Mouse (Mus musculus) telencephalon, adult 2 months (tissue): Measurements from ENCODE around the gene Pdp2.

Experiments
- DNase-seq: peaks from one replicate; pipeline ENCODE4 v3.0.0-alpha.2; 2011; ENCODE audit warnings: low read depth, low spot score

Gene Pdp2

DNA sequence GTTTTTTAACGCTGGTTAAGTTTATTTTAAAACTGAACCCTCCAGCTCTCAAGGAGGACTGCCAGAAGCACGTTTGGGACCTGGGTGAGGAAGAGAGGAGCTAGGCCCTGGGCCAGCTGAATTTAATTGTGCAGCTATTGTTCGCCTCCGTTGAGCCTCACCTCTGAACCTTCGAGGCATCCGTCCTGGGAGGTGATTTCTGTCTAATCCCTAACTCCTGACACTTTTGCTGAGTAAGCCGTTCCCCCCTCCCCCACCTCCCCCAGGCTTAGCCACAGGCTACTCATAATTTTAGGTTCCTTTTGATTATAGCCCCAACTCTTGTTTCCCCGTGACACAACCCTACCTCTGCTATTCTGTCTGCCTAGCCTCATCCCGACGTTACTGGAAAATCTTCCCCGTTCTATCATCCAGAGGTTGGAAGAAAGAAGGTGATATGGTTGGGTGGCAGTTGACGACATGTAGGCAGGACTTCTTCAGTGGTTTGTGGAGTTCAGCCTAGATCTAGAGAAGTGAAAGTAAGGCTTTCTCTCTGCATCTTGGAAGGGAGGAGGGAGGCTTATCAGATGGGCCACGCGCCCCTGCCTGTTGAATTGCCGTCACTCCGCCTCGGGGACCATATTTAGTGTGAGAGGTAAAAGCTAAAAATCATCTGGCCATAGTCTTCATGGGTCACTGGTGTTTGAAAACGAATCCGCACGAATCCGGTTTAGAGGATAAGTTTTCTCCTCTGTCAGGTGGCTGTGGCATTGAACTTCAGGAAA is 4.7 kb downstream of the Pdp2 start:
- DNase-seq: no peak

DNA sequence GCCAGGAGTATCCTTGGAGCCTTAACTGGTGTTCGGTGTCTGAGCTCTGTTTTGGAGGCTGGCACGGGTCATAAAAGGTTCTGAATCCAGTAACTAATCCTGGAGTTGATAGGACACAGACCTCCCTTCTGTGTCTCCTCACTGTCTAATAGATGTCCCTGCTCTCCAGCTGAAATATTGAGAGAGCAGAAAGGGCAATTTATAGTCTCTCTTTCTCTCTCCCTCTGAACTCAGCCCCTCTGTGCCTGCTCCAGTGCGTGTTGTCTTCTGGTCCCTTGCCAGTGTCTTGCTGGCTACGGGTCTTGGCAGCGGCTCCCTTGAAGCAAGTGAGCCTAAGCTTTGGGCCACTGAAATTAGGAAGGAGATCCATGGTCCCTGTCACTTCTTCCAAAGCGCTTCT is 6.4 kb downstream of the Pdp2 start:
- DNase-seq: no peak

DNA sequence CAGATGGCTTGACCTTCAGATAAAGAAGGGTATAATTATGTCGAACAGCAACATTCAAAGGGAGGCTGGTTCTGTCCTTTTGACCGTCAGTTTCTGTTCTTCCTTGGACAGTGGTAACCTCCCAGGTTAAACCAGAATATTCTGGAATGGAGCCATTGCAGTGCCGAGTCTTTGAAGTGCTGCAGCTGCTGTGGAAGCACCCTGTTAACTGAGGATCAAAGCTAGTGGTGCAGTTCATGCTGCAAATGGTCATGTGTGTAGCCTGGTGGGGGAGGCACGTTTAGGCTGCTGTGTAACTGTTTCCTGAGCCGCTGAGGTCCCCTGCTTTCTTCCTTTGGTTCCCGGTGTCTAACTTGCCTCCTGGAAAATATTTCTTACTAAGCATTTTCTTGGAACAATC is 7.2 kb downstream of the Pdp2 start:
- DNase-seq: no peak

DNA sequence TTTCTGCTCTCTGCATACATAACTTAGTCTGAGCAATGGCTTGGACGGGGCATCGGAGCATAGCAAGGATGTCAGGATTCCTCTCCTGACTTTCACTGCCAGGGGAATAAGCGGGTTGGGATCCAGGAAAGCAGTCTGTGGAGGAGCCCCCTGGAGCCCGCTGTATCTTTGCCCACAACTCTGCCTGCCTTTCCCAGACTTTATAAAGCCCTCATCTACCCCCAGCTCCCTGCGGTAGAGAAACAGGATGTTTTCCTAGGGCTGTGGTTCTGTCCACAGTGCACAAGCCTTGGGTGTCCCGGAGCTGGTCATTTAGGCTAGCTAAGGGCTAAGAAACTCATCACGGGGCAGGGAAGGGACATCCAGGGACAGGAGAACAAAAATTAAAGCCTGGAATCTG is 10.1 kb downstream of the Pdp2 start:
- DNase-seq: no peak

DNA sequence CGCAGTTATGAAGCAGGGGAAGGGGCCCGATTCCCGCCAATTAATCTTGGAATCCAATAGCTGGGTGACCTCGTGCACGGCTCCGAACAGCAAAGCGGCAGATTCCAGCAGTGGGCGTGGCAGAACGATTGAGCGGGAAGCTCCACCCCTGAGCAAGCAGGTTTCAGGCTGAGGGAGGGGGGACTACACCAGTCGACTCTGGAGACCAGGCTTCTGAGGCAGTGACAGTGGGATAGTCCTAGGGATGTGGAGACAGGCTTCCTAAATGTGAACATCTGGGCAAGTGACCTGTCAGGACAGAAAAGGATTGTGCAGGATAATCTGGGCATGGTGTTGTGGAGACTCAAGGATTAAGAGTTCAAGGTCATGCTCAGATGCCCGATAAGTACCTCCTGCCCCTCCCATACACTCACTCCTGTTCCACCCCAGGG is 10.7 kb downstream of the Pdp2 start:
- DNase-seq: no peak

DNA sequence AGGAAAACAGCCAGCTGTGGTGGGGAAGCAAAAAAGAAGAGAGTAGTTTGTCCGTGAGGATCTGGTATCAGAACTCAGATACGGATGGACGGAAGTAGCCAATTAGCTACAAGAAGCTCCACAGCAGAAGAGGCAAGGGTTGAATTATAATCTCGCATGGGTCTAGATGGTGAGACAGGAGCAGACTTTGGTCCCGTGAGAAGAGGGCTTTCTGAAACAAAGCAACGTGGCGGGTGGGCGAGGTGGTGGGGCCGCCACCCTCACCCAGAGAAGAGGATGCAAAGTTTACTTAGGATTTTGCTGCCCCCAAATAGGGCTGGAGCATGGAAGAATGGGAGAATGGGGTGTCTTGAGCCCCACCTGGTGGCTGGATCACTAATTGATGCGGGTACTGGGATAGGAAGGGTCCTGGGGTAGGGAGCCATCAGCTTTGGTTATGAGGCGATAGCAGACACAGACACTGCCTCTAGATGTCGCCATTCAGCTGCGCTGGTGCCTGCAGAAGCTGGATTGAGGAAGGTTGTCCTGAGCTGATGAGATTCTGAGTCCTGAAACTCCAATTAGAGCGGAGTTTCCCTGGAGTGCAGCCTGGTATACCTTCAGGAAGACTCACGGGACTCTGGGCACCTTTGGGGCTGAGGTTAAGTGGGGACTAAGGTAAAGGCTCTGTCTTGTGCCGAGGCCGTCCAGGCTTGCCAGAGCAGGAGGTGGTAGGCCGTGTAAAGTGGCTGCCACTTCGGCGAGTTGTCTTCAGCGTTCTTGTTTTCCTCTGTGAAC is 11.4 kb downstream of the Pdp2 start:
- peak; percentile 63 for DNase-seq

DNA sequence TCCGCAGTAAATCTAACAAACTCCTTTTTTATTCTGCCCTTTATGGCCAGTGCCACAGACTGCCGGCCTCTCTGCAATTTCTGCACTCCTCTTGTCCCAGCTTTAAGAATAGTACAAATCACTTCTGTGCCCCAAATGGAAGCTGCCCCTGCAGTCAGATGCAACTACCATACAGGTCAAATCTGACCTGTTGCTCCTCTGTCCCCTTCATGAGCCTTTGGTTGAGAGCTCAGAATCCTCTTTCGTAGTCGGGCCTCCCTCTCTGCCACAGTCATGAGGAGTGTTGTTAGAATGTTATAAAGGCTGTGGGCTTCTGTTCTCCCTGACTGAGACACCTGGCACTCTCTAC is 12.0 kb downstream of the Pdp2 start:
- no peak for DNase-seq

DNA sequence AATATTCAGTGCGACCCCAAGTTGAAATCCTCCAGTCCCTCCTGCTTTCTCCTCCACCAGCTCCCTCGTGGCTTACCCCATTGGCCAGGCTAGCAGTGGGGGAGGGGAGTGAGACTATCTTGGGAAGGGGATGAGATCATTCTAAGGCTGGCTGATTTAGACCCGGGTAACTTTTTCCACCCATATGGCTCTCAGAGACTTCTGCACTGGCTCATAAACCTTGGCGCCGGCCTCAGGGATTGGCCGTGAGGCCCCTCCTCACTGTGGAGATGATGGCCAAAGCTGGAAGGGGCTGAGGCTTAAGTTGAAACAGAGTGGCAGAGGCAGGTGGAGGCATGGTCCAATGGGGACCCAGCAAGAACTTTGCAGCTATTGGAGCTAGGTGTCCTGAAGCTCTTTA is 15.1 kb downstream of the Pdp2 start:
- DNase-seq: no peak

DNA sequence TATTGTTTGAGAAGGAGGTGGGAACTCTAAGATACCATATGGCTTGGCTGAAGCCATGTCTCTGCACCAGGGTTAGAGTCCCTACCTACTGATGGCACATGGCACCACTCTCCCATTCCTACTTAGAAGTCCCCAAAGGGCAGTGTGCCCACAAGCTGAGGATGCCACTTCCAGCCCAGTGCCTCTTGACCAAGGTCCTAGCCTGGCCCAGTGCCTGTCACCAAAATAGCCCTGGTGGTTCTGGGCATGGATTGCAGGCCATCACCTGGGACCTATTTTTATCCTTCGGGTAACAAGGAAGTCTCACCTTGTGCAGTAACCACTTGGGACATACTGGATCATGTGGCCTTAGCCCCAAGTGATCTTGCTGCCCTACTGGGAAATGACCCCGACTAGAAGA is 16.7 kb downstream of the Pdp2 start:
- DNase-seq: no peak

DNA sequence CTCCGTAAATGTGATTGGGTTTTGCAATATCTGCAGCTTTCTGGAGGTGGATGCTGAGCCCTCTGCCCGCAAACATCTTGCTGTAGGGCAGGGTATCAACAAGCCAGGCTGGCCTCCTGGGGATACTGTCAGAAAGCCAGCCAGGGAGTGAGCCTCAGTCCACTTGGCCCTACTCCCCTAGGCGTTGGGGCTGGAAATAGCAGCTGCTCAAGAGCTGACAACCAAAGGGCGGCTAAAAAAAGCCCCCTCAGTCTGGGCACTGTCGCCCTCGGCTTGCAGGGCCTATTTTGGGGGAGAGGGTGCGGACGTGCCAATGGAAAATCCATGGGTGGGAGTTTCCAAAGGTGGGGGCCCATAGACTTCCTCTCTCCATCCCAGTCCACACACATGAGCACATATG is 18.0 kb downstream of the Pdp2 start:
- no peak for DNase-seq

DNA sequence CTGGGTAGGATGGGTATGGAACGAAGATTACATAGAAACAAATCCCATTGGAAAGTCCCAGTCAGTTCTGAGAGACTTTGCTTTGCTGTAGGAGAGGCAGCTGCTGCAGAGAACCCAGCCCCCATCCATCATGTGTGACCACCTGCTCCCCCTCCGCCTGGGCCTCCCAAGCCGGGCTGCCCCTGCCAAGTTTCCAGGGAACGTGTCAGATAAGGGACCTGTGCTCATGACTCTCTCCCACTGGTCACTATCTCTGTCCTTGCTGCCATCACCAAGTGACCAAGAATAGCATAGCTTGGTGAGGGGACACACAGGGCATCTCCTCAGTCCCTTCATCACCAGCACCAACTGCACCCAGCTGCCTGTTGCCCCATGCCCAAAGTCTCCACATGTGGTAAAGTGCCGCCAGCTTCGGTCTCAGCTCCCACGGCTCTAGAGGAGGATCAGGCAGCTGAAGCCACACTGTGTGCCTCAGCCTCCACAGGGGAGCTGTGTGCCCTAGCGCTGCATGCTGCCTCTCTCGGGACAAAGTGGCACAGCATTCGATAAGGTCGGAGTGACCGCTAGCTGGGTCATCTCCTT is 19.0 kb downstream of the Pdp2 start:
- DNase-seq: no peak

DNA sequence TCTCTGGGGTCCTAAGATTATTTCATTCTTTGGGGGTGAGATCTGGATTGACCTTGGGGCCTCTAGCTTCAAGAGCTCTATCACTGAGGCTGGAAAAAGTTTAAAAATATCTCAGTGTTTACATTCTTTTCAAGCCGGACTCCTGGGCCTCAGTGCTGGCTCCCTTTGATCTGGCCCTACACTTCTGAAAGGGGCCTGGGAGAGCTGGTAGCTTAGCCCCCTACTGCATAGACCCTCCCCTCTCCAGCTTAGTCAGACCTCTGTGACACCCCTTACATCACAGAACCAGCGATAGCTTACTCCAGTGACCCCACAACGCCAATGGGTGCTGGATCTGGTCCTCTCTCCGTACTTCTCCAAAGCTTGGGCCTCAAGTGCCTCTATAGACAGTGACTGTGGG is 20.4 kb downstream of the Pdp2 start:
- DNase-seq: no peak

DNA sequence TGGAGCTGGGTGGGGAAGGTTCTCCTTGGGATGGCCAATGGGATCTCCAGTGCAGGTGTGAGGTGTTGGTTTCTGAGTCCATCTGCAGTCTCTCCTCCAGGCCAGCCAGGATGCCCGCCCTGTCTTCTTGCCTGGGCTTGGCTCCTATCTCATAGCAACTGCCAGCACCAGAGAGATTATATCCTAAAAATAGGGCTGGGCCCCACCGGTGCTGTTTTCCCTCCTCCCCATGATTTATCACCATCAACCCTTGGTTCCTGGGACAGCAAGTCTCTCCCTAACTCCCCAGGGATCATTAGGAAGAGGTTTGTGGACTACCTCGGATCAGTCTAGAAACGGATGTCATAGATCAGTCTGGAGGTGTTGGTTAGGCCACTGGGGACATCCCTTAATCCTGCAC is 21.9 kb downstream of the Pdp2 start:
- no peak for DNase-seq

DNA sequence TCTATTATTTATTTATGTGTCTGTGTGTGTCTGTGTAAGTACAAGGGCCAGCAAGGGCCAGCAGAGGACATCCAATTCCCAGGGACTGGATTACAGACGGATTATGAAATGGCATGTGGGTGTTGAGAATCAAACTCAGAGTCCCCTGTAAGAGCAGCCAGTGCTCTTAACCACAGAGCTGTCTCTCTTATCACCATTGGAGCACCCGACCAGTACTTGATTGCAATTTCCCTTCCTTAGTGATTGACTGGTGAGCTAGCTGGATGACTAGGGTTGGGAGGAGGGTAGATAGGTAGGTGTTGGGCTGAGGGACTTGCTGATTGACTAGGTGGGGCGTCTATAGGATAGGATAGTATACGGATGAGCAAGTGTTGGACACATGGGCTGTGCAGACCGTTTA is 29.5 kb downstream of the Pdp2 start:
- DNase-seq: no peak

DNA sequence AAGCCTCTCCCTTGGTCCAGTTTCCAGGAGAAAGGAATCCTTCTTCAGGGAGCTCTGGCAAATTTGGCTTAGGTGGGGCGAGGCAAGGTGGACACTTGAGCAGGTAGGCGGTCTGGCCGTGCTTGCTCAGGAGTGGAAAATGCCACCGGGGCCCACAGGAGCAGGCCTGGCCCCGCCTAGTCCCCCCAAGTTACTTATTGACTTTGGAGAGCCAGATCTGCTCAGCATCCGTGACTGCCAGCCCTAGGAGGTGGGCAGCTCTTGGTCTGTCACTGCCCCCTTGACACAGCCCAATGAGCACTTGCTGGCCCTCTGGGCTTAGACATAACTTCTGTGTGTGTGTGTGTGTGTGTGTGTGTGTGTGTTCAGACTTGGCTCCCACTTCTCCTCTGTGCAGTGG is 32.9 kb downstream of the Pdp2 start, which contains the start of gene Cdh16:
Gene Cdh16 (minus strand): TSS at position 236 of the 400 bp plus-strand sequence.
- DNase-seq: no peak

DNA sequence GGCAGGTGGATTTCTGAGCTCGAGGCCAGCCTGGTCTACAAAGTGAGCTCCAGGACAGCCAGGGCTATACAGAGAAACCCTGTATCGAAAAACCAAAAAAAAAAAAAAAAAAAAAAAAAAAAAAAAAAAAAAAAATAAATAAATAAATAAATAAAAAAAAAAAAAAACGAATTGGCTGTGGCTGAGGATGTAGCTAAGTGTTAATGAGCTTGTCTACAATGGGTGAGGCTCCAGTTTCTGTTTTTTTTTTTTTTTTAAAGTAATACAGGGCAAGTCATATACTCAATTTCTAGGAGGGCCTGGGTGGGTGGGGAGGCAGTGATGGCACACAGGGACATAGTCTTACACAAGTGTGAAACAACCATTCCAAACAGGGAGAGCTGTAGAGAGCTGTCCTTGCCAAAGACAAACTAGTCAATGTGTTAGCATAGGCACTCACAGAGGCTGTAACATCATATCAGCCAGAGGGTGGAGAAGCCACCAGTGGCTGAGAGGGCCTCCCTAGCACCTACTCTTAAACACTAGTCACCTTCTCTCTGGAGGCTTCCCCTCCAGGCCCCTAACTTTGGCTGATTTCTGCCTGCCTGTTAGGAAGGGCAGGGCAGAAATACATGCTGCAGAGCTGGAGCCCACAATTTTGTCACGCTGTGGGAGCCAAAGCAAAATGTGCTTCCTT is 36.0 kb downstream of the Pdp2 start:
- no peak for DNase-seq

DNA sequence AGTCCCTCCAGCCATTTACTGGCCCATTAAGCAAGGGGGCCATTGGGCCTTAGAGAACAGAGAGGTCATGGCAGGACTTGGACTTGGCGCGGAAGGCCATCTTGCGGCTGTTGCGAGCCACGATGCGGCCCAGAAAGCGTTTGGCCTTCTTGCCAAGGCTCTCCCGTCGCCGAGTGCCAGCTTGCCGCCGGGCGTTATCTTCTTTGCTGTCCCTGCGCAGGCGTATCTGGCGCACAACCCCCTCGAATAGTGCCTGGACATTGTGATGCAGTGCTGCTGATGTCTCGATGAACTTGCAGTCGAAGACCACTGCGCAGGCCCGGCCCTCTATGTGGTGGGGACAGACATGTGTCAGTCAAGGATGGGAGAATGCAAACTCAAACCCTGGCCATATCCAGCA is 37.2 kb downstream of the Pdp2 start:
- DNase-seq: no peak

DNA sequence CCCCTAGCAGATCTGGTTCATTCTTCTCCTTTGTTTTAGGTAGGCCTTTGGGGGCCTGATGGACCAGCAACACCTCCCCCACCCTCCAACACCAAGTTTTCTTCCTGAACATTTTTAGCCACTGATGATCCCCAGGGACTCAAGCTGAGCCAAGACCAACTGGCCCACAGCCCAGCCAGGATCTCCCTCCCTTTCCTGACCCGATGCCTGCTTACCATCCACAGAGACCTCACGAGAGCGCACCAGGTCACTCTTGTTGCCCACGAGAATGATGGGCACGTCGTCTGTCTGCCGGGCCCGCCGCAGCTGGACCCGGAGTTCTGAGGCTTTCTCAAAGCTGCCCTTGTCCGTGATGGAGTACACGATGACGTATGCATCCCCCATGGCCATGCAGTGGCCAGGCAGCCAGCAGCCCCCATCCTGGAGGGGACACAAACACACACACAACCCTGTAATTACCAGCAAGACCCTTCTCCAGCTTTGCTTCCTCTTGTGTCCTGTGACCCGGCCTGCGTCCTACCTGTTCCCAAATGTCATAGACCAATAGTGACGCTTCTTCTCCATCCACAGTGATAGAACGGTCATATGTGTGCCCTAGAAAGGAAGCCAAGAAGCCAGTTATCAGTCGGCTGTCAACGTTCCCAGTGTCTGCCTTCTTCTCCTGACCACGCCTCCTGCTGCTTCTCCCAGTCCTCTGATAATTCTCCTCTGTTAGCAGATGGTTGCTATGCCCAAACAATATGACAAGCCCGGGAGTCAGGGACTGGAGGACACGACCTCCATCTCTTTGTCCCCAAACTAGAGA is 38.3 kb downstream of the Pdp2 start:
- no peak for DNase-seq

DNA sequence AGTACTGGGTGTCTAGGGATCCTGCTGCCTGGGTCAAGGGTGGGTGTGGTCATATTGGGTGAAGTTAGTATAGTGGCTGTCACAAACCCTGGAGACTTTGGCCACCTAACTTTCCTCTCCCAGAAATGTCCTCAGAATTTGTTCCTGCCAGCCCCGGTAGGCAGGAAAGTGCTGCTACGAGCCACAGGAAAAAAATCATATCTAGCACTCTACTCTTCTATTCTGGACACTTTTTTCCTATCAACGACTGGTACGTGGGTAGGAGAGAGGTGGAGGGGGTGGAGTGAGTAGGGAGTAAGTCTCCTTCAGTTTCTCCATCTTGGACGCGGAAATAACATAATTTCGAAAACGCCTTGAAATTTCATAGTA is 38.8 kb downstream of the Pdp2 start:
- no peak for DNase-seq

DNA sequence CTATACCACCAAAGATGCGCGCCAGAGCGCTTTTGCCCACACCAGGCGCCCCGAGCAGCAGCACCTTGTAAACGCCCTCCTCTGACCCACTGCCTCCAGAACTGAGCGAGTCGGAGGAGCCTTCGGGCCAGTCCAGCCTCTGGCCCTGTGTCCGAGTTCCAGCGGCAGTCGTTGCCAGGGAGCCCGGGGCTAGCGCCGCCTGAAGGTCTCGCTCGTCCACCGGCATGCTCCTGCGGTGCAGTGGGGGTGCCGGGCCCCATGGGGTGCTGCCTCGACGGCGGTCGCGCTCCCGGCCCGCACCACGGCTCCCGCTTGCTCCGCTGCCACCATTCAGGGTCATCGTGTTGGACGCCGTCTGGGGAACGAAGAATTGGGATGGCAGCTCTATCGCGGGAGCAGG is 39.3 kb downstream of the Pdp2 start:
- DNase-seq: no peak

DNA sequence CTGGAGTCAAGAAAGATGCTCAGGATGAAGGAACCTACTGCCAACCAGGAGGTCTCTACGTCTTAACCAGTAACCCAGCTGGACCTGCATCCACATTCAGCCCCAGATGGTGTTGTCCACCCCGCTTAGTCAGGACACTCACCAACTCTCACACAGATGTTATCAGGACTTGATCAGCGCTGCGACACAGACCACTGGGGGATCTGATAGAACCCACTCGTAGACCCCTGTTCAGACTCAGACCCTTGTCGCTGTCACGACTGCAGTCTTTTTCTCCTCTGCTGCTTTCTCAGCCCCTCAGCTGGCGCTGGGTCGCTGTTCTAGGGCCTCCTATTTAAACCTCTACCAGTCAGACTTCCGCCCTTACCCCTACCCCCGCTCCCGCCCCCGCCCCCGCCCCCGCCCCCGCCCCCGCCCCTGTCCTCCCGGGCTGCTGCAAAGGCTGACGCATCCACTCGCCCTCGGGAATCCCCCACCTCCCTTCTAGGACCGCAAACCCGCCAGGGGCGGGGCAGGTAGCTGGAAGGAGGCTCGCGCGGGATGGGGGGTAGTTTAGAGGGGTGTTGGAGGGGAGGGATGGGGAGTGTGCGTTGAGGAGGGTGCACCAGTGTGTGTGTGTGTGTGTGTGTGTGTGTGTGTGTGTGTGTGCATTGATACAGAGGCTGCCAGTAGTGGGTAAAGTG is 39.9 kb downstream of the Pdp2 start, which contains the start of gene Rrad:
Gene Rrad (minus strand): TSS at position 347 of the 683 bp plus-strand sequence.
- no peak for DNase-seq
